Mouse (Mus musculus): ENCODE results near the gene Rora. TPM values are rescaled to one million over a fixed set of nuclear protein-coding genes. Genes with fewer than 3 reads are reported as not detected.

Gene Rora
- polyA plus RNA-seq, 1 experiment from 2014 or later: 4.2 TPM

DNA sequence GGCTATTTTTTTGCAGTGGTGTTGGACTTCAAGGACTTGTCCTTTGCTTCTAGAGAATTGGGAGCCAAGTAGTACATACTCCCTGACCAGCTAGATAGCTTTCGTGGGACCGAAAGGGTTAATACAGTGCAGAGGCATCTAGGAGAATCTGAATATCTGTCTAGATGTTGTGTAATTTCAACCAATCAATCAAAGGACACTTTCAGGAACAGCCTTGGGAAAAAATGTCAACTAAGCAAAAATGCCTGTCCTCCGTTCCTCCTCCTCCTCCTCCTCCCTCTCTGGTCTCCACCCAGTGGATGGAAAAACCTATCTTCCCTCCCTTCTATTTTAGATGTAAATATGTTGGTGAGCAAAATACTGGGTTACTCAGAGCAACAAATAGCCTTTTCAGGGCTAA is 304.2 kb downstream of the Rora start:
- Histone ChIP-seq H3K4me1 (replicated peaks) (0 out of 2 replicates have a peak, but pooled peaks cover 4% of the 10 kb centered on the region), H3K4me3 (no peak overlapping the region), H3K36me3 (no peaks in the 10 kb centered on the region), H3K9me3 (no peaks in the 10 kb centered on the region), H3K27me3 (ENCODE audit: insufficient read depth, poor library complexity, severe bottlenecking) (0 out of 2 replicates have a peak, but pooled peaks cover 4% of the 10 kb centered on the region), H3K27ac (no peak overlapping the region)
- no peak for DNase-seq (ENCODE audit: low spot score)
- WGBS: 91% methylated on average over 3 of the region's 3 CpGs

DNA sequence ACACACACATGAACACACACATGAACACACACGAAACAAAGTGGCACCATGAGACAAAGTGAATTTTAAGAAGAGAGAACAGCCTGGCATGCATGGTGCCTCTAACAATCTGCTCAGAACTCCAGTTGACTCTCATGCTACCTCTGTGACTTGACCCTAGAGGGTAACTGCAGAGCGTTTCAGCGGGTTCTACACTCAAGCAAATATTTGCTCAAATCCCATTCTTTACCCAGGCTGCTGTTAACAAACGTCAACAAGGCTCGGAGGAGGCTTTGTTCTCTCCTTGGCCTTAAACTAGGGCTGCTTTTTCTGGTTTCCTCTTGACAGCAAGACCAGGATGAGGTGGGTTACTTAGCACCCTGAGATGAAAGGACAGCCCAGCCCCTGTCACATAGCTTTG is 305.3 kb downstream of the Rora start:
- Histone ChIP-seq H3K36me3 (no peaks in the 10 kb centered on the region), H3K9me3 (no peaks in the 10 kb centered on the region), H3K4me1 (replicated peaks) (0 out of 2 replicates have a peak, but pooled peaks cover 4% of the 10 kb centered on the region), H3K27ac (no peak overlapping the region), H3K27me3 (ENCODE audit: insufficient read depth, poor library complexity, severe bottlenecking) (no peaks in the 10 kb centered on the region), H3K4me3 (no peak overlapping the region)
- DNase-seq (ENCODE audit: low spot score): no peak
- 59% methylated on average over 5 of the region's 5 CpGs for WGBS

DNA sequence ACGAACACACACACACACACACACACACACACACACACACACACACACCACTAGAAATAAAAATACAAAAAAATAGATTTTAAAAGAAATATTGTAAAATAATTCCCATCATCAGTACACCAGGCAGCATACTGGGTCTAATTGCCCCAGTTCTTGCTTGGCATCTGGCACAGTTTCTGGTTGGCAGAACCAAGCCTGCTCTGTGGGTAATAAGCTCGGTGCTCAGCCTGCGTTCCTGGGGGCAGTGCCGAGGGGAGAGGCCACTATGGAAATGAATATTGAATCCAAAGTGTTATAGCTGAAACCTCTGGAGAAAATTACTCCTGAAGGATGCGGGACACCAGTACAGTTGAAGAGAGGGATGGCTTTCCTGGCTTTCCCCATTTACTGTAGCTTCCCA is 310.3 kb downstream of the Rora start:
- Histone ChIP-seq H3K4me3 (no peak overlapping the region), H3K36me3 (no peaks in the 10 kb centered on the region), H3K9me3 (no peaks in the 10 kb centered on the region), H3K27ac (no peak overlapping the region), H3K27me3 (ENCODE audit: insufficient read depth, poor library complexity, severe bottlenecking) (peaks cover 3% of the 10 kb centered on the region; the same call in 1 of the 2 replicates), H3K4me1 (replicated peaks) (no peaks in the 10 kb centered on the region)
- no peak for DNase-seq (ENCODE audit: low spot score)
- WGBS: 91% methylated on average over 5 of the region's 5 CpGs

DNA sequence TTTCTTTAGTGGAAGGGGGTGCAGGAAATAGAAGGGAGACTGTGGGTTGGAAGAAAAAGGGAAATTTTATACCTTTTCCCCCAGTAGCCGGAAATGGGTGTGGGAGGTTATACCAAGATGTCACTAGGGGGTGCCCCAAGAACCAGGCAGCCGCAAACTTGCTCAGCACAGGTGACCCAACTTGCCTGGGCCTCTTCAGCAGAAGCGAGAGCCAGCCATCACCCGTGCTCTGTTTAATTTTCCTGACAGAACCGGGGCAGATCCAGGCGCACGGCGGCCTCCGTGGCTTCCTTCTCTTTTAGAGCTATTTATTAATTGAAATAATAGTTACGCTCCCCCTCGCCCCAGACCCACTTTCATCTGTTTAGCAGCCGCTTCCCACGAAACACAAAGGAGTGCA is 313.0 kb downstream of the Rora start:
- Histone ChIP-seq H3K36me3 (no peaks in the 10 kb centered on the region), H3K27ac (no peak overlapping the region), H3K27me3 (ENCODE audit: insufficient read depth, poor library complexity, severe bottlenecking) (peaks cover 3% of the 10 kb centered on the region; the same call in 1 of the 2 replicates), H3K9me3 (no peaks in the 10 kb centered on the region), H3K4me1 (replicated peaks) (no peaks in the 10 kb centered on the region), H3K4me3 (no peak overlapping the region)
- 52% methylated on average over 13 of the region's 13 CpGs for WGBS
- no peak for DNase-seq (ENCODE audit: low spot score)

DNA sequence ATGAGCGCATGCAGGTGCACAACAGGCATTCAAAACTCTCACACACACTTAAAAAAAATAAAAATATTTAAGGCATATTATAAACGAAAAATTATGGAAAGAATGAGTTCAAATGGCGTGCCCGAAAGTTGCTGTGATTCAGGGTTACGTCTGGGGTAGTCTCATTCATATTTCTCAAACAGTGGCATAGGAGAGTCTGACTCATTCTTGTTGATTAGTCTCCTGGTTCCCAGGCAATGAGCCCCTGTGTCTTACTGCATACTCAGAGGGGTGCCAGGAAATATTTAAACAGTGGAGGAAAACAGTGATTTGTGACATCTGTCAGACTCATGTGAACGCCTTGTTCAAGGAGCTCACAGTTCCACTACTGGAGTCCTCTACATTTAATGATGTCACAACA is 316.5 kb downstream of the Rora start:
- 88% methylated on average over 6 of the region's 6 CpGs for WGBS
- no peaks in the 10 kb centered on the region for H3K36me3 ChIP-seq
- H3K9me3 ChIP-seq: no peaks in the 10 kb centered on the region
- no peaks in the 10 kb centered on the region for H3K4me1 ChIP-seq (replicated peaks)
- no peak overlapping the region for H3K4me3 ChIP-seq
- DNase-seq (ENCODE audit: low spot score): no peak
- H3K27me3 ChIP-seq (ENCODE audit: insufficient read depth, poor library complexity, severe bottlenecking): peaks cover 3% of the 10 kb centered on the region; the same call in 1 of the 2 replicates
- H3K27ac ChIP-seq: no peak overlapping the region

DNA sequence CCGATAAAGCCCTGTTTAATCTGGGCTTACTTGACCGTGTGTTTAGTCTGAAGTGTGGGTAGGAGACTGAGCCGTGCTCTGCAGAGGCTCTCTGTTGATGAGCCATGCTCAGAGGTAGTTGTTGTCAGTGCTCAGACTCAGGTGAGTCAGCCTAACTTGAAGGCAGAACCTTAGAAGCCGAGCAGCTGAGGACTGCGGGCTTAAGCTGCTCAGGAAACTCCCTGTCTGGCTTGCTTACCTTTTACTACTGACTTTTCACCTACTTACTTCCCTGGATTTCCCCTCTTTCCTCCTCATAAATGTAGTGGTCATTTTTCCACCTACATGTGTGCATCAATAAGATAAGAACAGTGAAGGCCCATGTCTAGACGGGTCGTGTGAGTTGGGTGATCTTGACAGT is 318.7 kb downstream of the Rora start:
- DNase-seq (ENCODE audit: low spot score): no peak
- peaks cover 14% of the 10 kb centered on the region for H3K4me1 ChIP-seq (replicated peaks)
- WGBS: 93% methylated on average over 7 of the region's 7 CpGs

DNA sequence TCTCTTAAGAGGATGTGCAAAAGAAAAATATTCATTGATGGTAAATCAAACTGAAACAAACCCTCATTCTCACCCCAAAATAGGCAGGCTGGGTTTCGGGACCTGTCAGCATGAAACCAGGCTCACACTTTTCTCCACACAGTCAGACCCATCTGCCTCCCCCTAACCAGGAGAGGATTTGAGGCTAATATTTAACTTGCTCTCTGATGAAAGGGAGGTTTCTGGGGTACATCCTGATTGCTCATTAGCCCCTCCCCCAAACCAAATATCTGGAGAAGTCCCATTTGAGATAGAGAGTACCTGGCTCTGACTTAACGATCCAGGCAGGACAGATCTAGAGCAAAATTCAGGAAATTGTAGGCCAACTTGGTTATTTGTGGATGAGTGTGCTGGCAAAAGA is 320.9 kb downstream of the Rora start:
- no peak for DNase-seq (ENCODE audit: low spot score)
- peaks cover 8% of the 10 kb centered on the region for H3K27me3 ChIP-seq (ENCODE audit: insufficient read depth, poor library complexity, severe bottlenecking)
- peaks cover 19% of the 10 kb centered on the region for H3K4me1 ChIP-seq (replicated peaks)
- 92% methylated on average over 2 of the region's 2 CpGs for WGBS
- H3K36me3 ChIP-seq: no peaks in the 10 kb centered on the region
- no peaks in the 10 kb centered on the region for H3K9me3 ChIP-seq
- H3K27ac ChIP-seq: no peak overlapping the region
- H3K4me3 ChIP-seq: no peak overlapping the region

More for the DNA sequence above, 318.7 kb downstream of the Rora start:
- Histone ChIP-seq H3K4me3 (no peak overlapping the region), H3K27ac (no peak overlapping the region), H3K27me3 (ENCODE audit: insufficient read depth, poor library complexity, severe bottlenecking) (no peaks in the 10 kb centered on the region), H3K36me3 (no peaks in the 10 kb centered on the region), H3K9me3 (no peaks in the 10 kb centered on the region)

DNA sequence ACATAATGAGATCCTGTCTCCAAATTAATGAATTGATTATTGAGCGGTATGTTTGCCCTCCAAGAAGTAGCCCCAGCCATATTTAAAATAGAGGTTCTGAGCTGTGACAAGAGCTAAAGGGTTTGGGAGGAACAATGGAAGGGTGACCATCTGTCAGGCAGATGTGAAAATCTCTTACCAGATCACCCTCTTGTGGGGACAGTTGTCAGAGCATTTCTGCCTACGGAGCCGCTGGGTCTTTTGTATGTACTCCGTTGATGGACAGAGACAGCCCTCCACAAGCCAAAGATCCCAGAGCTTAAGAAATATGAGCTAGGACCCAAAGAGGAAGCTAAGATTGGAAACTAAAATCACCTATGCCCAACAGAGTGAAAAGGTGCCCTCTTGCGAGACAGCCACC is 322.6 kb downstream of the Rora start:
- DNase-seq (ENCODE audit: low spot score): no peak
- Histone ChIP-seq H3K4me1 (replicated peaks) (peaks cover 19% of the 10 kb centered on the region), H3K27ac (no peak overlapping the region), H3K36me3 (no peaks in the 10 kb centered on the region), H3K4me3 (no peak overlapping the region), H3K9me3 (no peaks in the 10 kb centered on the region), H3K27me3 (ENCODE audit: insufficient read depth, poor library complexity, severe bottlenecking) (peaks cover 23% of the 10 kb centered on the region)
- WGBS: 49% methylated on average over 5 of the region's 5 CpGs

DNA sequence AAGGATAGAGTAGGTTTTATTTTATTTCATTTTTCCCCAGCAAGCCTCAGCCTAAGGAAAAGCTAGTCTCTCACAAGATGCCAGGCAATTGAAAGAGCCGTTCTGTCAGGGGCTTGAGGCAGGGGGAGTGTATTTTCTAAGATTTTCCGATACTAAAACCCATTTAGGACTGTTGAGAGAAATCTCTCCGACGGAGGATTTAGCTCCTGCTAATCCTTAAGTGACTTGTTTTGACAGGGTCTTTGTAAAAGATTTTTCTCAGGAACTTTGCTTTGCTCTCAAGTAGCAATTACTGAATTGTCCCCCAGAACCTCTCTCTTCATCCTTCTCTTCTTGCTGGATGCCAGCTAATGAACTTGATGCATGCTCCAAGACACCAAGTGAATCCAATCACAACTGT is 323.3 kb downstream of the Rora start:
- no peak overlapping the region for H3K27ac ChIP-seq
- WGBS: 62% methylated on average over 4 of the region's 4 CpGs
- H3K9me3 ChIP-seq: no peaks in the 10 kb centered on the region
- no peaks in the 10 kb centered on the region for H3K36me3 ChIP-seq
- peaks cover 19% of the 10 kb centered on the region for H3K4me1 ChIP-seq (replicated peaks)
- peaks cover 28% of the 10 kb centered on the region for H3K27me3 ChIP-seq (ENCODE audit: insufficient read depth, poor library complexity, severe bottlenecking)
- no peak for DNase-seq (ENCODE audit: low spot score)
- no peak overlapping the region for H3K4me3 ChIP-seq

DNA sequence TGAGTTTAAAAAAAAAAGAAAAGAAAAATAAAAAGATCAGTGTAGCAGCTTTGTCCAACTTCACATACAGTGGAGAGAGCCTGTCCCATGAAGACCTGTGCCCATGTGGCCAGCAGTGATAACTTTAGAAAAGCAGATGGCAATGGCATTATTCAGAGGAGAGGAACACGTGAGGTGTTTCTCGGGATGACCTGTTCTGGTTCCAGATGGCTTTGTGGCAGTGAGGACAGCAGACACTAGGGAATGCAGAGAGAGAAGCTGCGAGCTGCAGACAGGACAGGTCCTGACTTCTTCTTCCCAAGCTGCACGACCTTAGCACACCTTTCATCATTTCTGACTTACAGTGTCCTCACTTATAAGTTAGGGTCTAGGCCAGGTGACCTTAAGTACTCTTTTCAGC is 325.1 kb downstream of the Rora start:
- DNase-seq (ENCODE audit: low spot score): no peak
- Histone ChIP-seq H3K27me3 (ENCODE audit: insufficient read depth, poor library complexity, severe bottlenecking) (peaks cover 45% of the 10 kb centered on the region), H3K36me3 (no peaks in the 10 kb centered on the region), H3K4me3 (no peak overlapping the region), H3K27ac (no peak overlapping the region), H3K4me1 (replicated peaks) (peaks cover 21% of the 10 kb centered on the region), H3K9me3 (no peaks in the 10 kb centered on the region)
- WGBS: 75% methylated on average over 4 of the region's 4 CpGs

DNA sequence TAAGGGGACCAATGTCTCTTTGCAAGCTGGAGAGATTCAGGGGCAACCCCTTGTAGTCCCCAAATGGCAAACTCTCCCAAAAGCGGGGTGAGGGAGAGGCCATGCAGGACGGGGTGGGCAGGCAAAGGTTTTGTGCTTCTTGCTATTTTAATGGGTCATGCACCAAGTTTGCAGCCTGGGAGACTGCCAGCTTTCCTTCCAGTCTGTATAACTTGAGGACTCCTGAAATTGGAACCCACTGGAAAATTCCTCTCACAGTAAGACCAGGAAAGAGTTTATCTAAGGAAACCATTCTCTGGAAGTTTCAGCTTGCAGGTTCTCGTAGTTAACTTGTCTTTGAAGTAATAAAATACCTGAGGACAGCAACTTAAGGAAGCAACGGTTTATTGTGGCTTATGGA is 326.5 kb downstream of the Rora start:
- WGBS: 81% methylated on average over 4 of the region's 4 CpGs
- H3K36me3 ChIP-seq: no peaks in the 10 kb centered on the region
- no peaks in the 10 kb centered on the region for H3K9me3 ChIP-seq
- DNase-seq (ENCODE audit: low spot score): no peak
- H3K4me3 ChIP-seq: no peak overlapping the region
- H3K27me3 ChIP-seq (ENCODE audit: insufficient read depth, poor library complexity, severe bottlenecking): peaks cover 59% of the 10 kb centered on the region
- H3K4me1 ChIP-seq (replicated peaks): peaks cover 33% of the 10 kb centered on the region
- H3K27ac ChIP-seq: no peak overlapping the region

DNA sequence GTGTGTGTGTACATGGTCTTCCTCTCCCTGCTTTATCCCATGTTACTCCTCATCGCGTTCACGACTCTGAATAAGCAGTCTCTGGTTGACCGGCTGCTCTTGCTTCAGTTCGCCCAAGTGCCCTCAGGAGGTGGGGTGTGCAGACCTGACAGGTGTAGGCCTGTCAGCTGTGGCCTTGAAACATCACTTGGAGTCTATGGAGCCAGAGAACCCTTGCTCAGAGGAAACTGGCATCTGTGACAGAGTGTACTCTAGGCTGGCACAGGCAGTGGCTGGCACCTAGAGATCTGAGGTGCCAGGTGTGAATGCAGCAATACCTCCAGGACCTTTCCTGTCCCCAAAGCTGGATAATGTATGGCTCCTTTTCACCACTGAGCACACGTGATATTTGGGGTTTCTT is 331.5 kb downstream of the Rora start:
- Histone ChIP-seq H3K36me3 (no peaks in the 10 kb centered on the region), H3K9me3 (no peaks in the 10 kb centered on the region), H3K27me3 (ENCODE audit: insufficient read depth, poor library complexity, severe bottlenecking) (peaks cover 80% of the 10 kb centered on the region), H3K27ac (no peak overlapping the region), H3K4me1 (replicated peaks) (peaks cover 33% of the 10 kb centered on the region), H3K4me3 (no peak overlapping the region)
- WGBS: 84% methylated on average over 6 of the region's 6 CpGs
- DNase-seq (ENCODE audit: low spot score): no peak

DNA sequence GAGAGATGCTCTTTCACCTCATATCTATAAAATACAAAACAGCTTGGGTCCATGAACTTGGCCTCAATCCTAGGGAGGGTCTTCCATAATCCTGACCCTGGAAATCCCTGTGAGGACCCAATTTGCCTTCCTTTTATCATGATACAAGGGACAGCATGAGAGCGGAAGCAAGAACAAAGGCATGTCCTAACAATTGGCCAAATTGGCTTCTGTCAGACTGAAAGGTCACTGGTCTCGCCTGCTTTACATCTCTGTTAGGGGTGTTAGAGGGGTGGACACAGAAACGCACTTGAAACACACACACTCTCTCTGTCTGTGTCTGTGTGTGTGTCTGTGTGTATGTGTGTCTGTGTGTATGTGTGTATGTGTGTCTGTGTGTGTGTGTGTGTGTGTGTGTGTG is 332.2 kb downstream of the Rora start:
- no peaks in the 10 kb centered on the region for H3K9me3 ChIP-seq
- WGBS: 11% methylated on average over 3 of the region's 3 CpGs
- H3K27me3 ChIP-seq (ENCODE audit: insufficient read depth, poor library complexity, severe bottlenecking): peaks cover 72% of the 10 kb centered on the region
- no peak overlapping the region for H3K27ac ChIP-seq
- no peaks in the 10 kb centered on the region for H3K36me3 ChIP-seq
- H3K4me1 ChIP-seq (replicated peaks): peaks cover 33% of the 10 kb centered on the region
- no peak overlapping the region for H3K4me3 ChIP-seq
- no peak for DNase-seq (ENCODE audit: low spot score)

All from hindbrain, embryonic 10.5 days (tissue).